Mouse (Mus musculus) frontal cortex, adult 2 months (tissue): ENCODE data around the gene Iffo2. TPM values are rescaled to one million over a fixed set of nuclear protein-coding genes. Genes with fewer than 3 reads are reported as not detected.

Experiments
- DNase-seq, 2 experiments: peaks; one replicate each; pipeline ENCODE4 v3.0.0; 2022; ENCODE audit warnings: low spot score in 1 of 2; ENCODE audit errors: extremely low spot score in 1 of 2
- polyA plus RNA-seq: library from polyadenylated mRNA; depleted of rRNA; stranded (reverse); fragments of >200 nt; gene quantifications from 2 replicates; pipeline ENCODE4 v1.2.3, GENCODE M21; 2012

Gene Iffo2
- polyA plus RNA-seq, 1 experiment: 10.1 TPM

DNA sequence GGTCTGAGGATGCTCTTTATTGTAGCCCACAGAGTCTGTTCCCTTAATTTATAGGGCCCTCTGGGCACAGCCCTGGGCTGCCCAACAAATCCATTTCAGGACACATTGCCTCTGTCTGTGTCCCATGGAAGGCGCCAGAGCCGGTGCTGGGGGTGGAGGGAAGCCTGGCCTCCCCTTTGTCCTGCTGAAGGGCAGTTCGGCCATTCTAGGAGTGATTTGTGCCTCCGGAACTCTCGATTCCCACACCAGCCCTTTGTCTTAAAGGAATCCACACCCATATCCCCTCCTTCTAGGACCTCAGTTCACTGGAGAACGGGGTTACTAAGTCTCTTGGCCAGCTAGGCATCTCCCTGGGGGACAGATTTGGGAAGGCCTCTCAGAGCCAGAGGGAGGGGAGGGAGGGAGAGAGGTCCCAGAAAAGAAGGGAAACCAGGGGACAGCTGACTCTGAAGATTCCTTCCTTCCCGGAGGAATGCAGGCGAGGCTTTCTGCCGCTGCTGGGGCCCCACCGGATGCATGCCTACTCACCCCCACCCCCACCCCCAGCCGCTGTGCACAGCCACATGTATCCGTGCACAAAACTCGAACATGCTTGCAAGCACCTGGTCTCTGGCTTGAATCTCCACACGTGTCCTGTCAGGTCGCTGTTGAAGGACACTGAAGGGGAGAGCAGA is 50.5 kb downstream of the Iffo2 start:
- no peak for DNase-seq

DNA sequence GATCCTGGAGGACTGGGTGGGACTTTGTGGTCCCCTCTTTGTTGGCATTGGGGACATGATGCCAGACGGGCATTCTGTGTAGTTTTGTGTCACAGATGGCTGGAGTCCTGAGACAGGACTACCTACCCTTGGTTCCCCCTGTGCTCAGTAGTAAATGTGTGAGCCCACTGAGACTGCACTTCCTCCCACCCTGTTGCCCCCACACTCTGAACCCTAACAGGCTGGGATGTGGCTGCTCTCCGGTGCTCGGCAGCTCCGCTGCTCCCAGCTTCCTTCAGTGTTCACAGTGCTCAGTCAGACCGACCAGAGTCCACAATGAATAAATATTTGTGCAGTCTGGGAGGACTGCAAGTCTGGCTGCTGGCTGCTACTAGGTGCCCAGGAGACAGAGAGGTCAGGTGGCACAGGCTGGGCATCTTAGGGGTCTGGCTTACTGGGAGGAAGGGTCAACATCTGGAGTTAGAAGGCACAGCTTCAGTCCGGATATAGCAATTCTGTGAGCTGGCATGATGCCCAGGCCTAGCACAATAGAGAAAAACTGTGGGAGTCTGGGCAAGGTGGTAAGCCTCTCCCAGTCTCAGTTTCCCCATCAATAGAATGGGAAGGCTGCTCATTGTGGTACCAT is 51.2 kb downstream of the Iffo2 start:
- DNase-seq: no peak

DNA sequence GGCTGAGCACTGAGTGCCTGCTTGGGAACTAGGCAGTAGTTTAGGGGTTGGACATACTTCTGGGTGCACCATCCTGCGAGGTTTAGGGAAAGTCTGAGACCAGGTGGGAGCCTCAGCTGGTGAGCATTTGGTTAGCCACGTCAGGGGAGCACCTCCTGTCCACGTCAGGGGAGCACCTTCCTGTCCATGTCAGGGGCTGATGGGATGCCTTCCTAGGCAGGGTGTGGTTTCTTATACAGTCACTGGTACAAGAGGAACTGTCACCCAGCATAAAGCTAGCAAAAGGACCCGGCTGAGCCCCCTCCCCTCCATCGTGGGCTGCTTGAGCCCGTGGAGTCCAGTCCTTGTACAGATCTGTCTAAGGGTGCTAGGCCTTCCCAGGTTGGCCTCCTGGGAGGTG is 52.0 kb downstream of the Iffo2 start:
- DNase-seq: no peak

DNA sequence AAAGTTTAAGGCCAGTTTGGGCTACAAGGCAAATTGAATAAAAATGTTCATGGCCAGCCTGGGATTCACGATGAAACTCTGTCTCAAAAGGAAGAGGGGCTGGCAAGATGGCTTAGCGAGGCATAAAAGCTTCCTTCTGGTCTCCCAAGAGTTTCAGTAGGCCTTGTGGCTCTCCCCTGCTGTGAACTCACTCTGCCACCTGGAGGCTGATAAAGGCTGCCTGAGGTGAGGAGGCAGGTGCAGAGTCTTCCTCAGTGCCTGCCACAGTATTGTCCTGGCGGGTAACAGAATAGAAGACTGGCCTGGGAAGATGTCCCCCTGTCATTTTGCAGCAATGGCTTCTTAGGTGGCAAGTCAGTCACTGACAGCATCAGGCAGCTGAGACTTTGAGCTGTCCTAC is 52.6 kb downstream of the Iffo2 start:
- no peak for DNase-seq

DNA sequence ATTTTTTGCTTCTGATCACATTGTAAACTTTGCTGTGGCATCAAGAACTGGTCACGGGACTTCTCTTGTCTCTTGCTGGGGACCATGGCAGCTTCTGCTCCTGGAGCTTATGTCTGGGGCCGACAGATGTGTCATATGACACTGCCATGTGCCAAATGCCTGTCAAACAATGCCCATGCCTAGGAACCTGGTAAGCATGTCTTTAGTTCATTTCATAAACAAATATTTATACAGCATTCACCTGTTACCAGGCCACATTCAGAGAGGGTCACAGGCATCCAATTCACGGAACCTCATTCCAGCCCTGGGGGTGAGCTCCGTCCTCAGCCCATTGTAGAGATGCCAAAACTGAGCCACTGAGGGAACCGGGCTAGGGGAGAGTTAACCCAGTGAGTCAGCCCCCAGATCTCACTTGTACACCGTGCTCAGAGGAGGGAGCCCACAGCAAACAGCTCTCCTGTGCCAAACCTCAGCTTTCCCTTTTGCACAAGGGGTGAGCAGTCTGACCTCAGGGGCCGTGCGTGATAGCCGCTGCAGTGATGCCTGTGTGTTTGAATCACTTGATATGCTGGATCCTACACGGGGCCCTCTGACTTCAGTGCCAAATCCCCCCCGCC is 53.4 kb downstream of the Iffo2 start:
- DNase-seq: no peak

DNA sequence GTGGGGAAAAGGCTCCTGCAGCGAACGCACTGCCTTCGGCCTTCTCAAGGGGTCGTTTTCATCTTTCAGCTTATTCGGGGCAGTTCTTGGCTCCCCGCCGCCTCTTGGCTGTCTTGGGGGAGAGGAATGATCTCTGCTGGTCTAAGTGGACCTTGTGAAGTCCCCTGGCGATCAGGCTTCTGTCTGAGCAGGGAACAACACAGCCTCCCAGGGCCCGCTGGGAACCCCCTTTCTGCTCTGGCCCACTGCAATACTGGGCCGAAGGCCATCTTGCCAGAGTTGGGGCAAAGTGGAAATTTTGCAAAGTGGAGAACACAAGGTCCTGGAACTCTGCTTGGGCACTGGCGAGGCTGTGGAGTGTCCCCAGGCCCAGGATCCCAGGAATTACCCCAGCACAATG is 54.4 kb downstream of the Iffo2 start:
- DNase-seq: no peak

DNA sequence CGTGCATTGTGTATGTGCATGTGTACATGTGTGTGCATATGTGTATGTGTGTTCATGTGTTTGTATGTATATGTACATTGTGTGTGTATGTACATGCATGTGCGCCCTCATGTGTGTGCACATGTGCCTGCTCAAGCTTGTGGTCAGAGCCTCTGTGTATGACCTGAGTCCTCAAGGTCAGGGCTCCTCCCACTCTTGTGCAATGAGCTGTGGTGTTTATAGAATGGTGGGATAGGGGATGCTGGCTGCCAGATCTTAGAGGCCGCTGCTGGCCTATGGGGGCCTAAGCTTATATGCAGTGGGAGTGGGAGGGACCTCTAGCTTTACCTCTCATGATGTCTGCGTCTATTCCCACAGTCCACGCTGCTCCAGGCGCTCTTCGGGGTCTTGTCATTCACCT is 55.4 kb downstream of the Iffo2 start:
- no peak for DNase-seq

DNA sequence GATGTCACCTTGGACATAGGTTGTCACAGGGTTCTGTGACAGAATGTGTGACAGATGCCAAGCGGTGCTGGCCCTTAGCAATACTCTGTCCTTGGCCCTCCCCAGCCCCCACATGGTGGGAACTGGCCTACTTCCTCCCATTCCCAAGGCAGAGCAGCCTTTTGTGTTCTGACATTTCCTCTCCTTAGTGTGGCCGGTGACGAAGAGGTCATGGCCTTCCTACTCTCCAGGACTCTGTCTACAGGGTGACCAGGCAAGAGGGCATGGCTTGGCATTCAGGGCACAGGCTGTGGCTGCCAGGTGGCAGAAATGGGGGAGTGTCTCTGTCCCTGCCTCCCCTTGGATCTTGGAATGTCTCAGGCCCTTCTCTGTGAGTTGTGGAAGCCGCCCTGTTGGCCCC is 57.0 kb downstream of the Iffo2 start:
- DNase-seq: no peak

DNA sequence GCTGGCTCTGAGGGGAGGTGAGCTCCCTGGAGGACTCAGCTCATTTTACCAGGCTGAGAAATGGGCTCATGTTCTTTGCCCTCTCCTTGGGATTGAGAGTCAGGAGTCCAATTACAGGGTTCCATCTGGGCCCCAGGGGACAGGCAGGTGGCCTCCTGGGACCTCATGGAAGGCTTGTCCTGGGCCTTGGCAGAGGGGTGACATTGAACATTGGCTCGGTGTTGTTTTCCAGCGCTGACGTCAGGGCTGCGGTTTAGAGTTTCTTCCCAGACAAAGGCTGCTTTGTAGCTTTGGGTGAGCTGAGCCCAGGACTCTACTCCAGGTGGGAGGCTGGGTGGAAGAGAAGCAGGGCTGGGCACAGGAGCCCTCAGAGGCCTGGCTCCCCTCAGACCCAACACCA is 57.4 kb downstream of the Iffo2 start:
- DNase-seq: no peak

DNA sequence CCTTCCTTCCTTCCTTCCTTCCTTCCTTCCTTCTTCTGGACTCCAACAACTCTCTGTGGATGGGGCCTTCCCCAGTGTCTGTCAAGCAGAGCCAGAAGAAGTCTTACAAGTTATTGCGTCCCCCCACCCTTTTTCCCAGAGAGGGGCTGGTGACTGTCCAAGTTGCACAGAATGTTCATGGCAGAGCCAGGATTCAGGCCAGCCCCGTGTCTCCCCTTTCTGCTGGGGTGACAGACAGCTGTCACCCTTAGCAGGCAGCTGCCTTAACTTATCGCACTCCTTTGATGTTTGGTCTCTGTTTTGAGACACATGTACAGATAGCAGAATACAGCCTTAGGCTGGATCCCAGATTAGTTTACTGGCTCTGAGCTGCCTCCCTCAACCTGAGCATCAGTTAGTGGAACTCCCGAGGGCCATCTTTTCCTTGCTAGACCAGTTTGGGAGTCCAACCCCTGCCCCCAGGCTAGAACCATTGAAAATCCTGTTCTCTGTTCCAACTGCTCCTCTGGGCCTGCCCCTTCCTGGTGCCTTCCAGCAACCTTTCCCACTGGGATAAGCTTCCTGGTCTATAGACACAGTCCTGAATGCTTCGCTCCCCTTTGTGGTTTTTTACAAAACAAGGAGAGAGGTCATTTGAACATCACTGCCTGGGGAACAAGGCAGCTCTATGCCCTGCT is 59.1 kb downstream of the Iffo2 start:
- DNase-seq: no peak

DNA sequence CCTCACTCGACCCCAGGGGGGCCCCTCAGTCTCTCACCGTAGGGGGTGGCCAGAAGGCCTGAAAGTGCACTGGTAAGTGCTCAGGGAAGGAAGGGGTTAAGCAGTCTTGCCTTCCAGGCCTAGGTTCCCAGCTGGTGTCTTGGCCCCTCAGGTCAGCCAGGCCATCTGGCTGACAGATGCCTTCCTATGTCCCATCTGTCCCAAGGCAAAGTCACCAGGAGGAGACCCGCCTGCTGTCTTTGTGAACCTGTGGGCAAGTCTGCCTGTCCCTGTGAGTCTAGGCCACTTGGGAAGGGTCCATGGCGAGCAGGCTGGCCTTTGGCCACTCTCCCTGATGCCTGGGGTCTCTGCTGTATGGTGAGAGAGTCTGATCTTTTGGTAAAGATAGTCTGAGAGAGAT is 60.1 kb downstream of the Iffo2 start:
- DNase-seq: no peak

DNA sequence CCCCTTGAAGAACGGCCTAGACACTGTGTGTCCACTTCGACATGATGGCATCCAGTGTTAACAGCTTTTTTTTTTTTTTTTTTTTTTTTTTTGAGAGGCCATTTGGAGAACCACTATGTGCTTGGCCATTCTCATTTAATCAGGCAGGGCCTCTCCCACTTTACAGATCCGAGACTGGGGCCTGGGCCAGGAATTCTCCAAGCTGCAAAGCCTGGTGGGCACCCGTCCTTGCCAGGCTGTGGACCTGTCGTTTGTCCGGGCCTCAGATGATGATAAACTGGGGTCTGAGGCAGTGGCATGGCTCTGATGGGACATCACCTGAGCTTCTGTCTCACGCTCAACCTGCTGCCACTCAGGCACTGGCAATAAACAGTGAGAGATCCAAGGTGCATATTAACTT is 62.5 kb downstream of the Iffo2 start:
- DNase-seq: no peak

DNA sequence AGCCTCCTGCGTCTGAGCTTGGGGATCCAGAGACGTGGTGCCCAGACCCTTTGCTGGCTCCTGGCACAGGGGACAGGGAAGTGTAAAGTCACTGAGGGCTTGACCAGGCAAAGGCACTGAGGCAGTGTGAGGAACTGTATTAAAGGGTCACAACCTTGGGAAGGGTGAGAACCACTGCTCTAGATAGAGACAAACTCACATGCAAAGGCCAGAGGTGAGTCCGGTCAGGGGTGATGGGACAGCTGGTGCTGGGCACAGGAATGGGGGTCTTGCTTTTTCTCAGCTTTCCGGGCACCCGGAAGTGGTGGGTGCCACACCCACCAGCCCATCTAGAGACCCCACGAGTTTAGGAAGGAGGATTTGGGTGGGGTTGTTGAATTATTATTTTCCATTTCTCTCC is 63.0 kb downstream of the Iffo2 start:
- no peak for DNase-seq

DNA sequence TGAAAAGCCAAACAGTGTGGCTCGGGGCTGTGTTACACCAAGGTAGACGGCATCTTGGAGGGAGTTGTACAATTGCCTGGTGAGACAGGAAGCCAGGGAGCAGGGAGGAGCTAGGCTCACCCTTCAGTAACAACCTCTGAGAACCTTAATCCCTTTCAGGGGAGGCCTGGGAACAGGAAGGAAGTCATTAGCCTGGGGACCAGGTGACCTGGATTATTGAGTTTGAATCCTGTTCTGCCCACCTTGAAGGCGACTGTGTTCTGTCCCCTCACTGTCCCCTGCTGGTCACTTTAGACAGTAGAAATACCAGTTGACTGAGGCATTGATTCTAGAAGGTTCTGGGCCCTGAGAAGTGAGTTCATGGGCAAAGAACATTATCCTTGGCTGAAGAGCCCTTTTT is 63.7 kb downstream of the Iffo2 start:
- DNase-seq: no peak

DNA sequence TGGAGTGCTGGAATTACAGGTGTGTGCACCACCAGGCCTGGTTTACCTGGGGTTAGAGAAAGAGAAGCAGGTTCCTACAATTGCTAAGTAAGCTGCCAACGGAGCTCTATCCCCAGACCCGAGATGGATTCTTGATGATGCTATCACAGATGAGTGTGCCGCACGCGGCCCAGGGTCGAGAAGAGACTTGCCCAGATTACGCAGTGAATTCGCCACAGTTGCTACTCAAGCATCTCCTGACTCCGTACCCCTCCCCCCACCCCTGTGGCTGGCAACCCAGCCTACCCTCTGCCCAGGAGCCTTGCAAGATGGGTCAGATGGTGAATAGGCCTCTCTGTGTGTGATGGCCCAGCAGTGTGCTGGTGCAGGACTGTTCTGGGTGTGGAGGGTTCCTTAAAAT is 66.4 kb downstream of the Iffo2 start:
- no peak for DNase-seq

DNA sequence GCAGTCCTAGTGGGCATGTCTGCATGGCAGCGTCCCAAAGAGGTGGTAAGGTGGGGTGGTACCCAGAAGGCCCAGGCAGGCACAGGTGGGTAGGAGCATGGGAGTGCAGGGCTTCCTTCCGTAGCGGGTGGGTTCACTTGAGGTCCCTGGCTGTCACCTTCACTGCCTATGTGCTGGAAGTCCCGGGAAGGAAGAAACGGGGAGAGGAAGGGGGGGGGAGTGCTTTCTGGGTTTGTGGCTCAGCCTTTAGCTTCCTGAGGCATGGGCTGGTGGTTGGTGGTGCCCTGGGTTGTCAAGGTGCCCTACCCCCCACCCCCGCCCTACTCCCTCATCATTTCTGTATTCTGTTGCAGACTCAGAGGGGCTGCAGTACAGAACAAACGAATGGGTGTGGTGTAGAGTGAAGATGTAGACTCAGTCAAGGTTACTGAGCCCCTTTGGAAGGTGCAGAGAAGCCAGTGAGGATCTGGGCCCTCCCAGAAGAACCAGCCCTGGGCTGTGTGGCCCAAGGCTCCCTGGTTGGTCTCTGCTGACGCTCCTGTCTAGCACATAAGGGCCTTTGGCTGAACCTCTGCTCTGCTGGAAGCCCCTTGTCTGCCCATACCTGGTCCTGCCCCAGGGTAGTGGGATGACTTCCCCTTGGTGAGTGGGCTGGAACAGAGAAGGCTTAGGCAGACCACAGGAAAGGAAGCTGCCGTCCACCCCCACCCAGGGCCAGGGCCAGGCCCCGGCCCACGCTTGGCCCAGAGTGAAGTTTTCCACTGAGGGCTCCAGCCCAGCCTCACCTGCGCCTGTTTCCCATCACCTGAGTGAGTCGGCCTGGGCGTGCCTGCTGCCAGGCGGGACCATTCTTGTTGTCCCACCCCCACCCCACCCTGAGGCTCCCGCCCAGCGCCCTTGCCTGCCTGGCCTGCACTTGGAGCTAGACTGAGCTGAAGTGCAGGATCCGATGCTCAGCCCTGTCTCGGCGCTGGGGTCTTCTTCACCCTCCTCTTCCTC is 67.2 kb downstream of the Iffo2 start:
- no peak for DNase-seq

DNA sequence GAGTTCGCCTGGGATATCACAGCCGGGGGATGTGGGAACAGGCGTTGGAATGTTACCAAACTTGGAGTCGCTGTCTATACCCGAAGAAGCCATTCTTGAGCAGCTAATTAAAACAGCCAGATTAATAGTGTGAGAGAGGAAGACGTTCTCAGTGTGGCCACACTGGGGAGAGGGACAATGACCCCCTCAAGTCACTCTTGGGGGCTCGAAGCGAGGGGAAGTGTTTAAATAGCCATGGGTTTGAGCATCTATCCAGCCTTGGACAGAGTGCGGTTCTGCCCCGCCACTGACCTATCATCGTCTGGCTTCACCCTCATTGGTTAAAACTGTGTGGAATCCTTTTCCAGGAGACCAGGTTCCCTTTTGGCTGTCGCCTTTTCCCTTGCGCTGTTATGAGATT is 68.0 kb downstream of the Iffo2 start:
- DNase-seq: no peak

DNA sequence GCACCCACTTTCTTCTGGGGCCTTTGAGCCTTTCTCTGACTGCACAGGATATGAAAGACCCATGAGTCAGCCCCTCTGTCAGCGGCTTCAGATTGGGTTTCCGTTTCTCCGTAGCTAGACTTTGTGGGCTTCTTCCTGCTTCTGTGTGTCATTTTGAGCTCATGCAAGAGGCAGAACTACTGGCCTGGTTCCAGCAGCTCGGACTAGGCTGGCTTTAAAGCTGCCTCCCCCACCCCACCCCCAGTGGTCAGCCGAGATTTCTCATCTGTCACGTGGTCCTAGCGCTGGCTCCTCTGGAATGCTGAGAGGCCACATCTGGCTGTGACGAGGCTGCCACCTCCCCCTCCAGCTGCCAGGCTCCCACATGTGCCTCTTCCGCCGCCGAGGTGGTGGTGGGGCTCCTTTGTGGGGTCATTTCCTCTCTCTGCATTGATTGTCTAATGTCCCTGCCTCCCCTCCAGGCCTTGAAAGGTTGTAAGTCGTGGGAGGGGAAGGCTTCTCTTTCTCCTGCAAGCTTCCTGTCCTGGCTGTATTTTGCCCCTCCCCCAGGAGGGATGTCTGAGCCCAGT is 68.7 kb downstream of the Iffo2 start:
- DNase-seq: peak; percentile 44 to 78

DNA sequence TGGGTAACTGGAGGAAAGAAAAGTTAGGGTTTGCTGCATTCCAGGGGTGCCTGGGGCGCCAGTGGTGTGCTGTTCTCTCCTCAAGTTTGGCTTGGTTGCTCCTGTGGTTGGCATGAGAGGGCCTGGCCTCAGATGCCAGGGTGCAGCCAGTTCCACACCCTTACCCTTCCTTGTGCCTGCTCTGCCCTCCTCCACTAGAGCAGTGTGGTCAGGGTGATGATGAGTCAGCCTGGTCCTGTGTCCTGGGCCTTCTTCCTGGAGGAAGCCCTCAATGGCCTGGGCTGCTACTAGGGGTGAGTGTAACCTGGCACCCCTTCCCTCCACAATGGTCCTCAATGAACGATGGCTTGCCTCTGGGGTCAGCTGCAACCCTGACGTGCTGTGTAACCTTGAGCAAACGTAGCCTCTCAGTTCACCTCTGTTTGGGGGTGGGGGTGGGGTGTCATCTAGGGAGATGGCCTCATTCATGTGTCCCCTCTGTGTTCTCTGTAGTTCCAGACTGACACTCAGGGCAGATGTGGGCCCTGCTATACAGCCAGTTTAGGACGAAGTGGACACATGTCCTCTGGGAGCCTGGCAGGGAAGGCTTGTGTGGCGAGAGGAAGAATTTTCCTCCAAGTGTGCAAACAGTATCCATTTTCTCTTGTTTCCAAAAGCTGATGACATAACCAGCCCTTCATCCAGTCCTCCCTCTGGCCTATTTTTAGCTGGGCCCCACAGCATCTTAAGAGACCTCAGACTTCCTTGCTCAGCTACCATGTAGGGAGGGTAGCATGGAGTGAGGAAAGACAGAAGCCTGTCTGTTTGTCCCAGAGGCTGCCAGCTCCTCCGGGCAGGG is 71.4 kb downstream of the Iffo2 start:
- peak in 1 of 2 experiments; percentile 45 for DNase-seq
